20 mouse cellular contexts compared by ENCODE assay signal in the genomic region with DNA sequence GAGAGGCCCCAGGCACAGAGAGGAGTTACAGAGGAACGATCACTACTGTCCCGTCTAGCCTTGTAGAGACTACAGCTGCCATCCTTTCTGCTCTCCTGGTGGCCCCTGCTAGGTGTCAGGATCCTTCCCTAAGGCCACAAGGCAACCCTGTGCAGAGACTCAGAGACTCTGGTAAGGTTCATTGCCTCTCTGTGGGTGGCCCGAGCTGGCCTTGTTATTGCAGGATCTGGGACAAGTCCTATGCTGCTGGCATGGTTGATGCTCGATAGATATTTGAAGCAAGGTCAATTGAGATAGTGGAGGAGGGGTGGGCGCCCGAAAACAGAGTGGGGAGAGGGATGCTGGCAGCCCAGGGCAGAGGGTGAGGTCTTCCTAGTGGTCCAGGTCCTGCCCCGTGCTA. TPM values are rescaled to one million over a fixed set of nuclear protein-coding genes. Genes with fewer than 3 reads are reported as not detected.
DNase-seq lines count a peak whose midpoint lies in the region; ATAC-seq lines count a peak whose summit lies in the region.
"Had no signal": no experiment of that assay in that cellular context is flagged by ENCODE, and none has a peak within 500 bp of the region (broad histone marks: within the 10 kb centered on the region; RNA-seq: fewer than 3 reads in every experiment).

No protein-coding gene starts in this region.

- peak; percentile 41 to 78 for DNase-seq in adrenal gland, adult (ENCODE audit: inconsistent age in 2 of 2, low spot score in 1 of 2)
- no peak for DNase-seq in adrenal gland, postnatal 4 days (ENCODE audit: low spot score in 2 of 2)
- DNase-seq in liver: no peak
- DNase-seq in kidney, adult 9 months: peak; percentile 73
- peak; percentile 49 for DNase-seq in retina, embryonic 14.5 days (ENCODE audit: low spot score)
- no peak for DNase-seq in limb, embryonic 10.5 days (ENCODE audit: low spot score)
- no peak for DNase-seq in thymus, postnatal 10 days (ENCODE audit: low spot score in 2 of 2)
- DNase-seq: embryo, embryonic 11 days; gastrocnemius, adult 2 months; heart, postnatal 14 days; lung, embryonic 14.5 days; lung, postnatal 36 days; thymus, adult 2 months had no signal

- no peaks in the 10 kb centered on the region for H3K27me3 ChIP-seq in liver, embryonic 12.5 days (replicated peaks)
- no peaks in the 10 kb centered on the region for H3K27me3 ChIP-seq in limb, embryonic 10.5 days (ENCODE audit: low read depth, poor library complexity, severe bottlenecking)
- H3K27me3 ChIP-seq: heart, embryonic 12.5 days; hindbrain, embryonic 13.5 days; intestine, embryonic 15.5 days; Patski had no signal

- H3K4me2 ChIP-seq in liver, embryonic 12.5 days: no peak overlapping the region
- H3K4me2 ChIP-seq: heart, embryonic 12.5 days; hindbrain, embryonic 13.5 days; intestine, embryonic 15.5 days; lung, embryonic 14.5 days had no signal

- no peak overlapping the region for H3K4me3 ChIP-seq in liver, embryonic 12.5 days
- no peak overlapping the region for H3K4me3 ChIP-seq in limb, embryonic 10.5 days
- H3K4me3 ChIP-seq: forebrain, embryonic 10.5 days; gastrocnemius, adult 2 months; heart, embryonic 12.5 days; hindbrain, embryonic 13.5 days; intestine, embryonic 15.5 days had no signal

- 63% methylated on average over 7 of the region's 7 CpGs for WGBS in liver, embryonic 12.5 days (ENCODE audit: insufficient replicate concordance)
- 84% methylated on average over 7 of the region's 7 CpGs for WGBS in limb, embryonic 10.5 days

- no peak overlapping the region for H3K9ac ChIP-seq in liver, embryonic 12.5 days
- H3K9ac ChIP-seq: heart, embryonic 12.5 days; hindbrain, embryonic 13.5 days; intestine, embryonic 15.5 days; lung, embryonic 14.5 days had no signal

- H3K4me1 ChIP-seq in liver, embryonic 12.5 days: peaks cover 19% of the 10 kb centered on the region
- peaks cover 48% of the 10 kb centered on the region for H3K4me1 ChIP-seq in limb, embryonic 10.5 days

- no peak overlapping the region for H3K27ac ChIP-seq in liver, embryonic 12.5 days
- H3K27ac ChIP-seq in limb, embryonic 10.5 days: no peak overlapping the region
- H3K27ac ChIP-seq: forebrain, embryonic 10.5 days; gastrocnemius, adult 2 months; hindbrain, embryonic 13.5 days; intestine, embryonic 15.5 days had no signal

- peak; percentile 36; the same call in 1 of the 2 replicates for ATAC-seq in liver, embryonic 12.5 days
- ATAC-seq: intestine, embryonic 15.5 days; Patski had no signal

- no peaks in the 10 kb centered on the region for H3K9me3 ChIP-seq in liver, embryonic 12.5 days (replicated peaks)
- H3K9me3 ChIP-seq in limb, embryonic 10.5 days (replicated peaks): no peaks in the 10 kb centered on the region
- H3K9me3 ChIP-seq: forebrain, embryonic 10.5 days; heart, embryonic 12.5 days; hindbrain, embryonic 13.5 days; intestine, embryonic 15.5 days had no signal

- H3K36me3 ChIP-seq in liver, embryonic 12.5 days: no peaks in the 10 kb centered on the region
- H3K36me3 ChIP-seq in limb, embryonic 10.5 days: no peaks in the 10 kb centered on the region
- H3K36me3 ChIP-seq: forebrain, embryonic 10.5 days; heart, embryonic 12.5 days; hindbrain, embryonic 13.5 days; intestine, embryonic 15.5 days had no signal

RNA-seq across cellular contexts. Expression of a gene that starts 23.4 kb away (rescaled TPM):
- total RNA-seq in adrenal gland, postnatal 4 days (2021): 10 to 100 TPM; 40.7 to 42.6 TPM
- 2.1 and 2.8 TPM in 2 replicates for polyA plus RNA-seq in liver, embryonic 12.5 days (2016; fragmentation: Nextera tagmentation; extraction: Ambion mirVana)
- polyA plus RNA-seq in limb, embryonic 10.5 days (2016; fragmentation: Nextera tagmentation; extraction: Ambion mirVana): 8.8 and 9.3 TPM in 2 replicates
- total RNA-seq: monocyte, adult 5-6 weeks had no signal

Comparison
In these comparisons a context has a peak if more than half of its experiments do, and no peak if none do; other contexts are left out.
1. DNase-seq: peak in adrenal gland, adult (2 of 2), kidney, adult 9 months (single experiment) and retina, embryonic 14.5 days (single experiment); none in adrenal gland, postnatal 4 days (0 of 2), liver (single experiment), limb, embryonic 10.5 days (single experiment) and thymus, postnatal 10 days (0 of 2).